Mouse (Mus musculus) intestine, embryonic 16.5 days (tissue): ENCODE measurements around the gene Myh10. TPM values are rescaled to one million over a fixed set of nuclear protein-coding genes. Genes with fewer than 3 reads are reported as not detected.
"Not testable (repeated sequence)": the region's sequence is repeated elsewhere in the genome, so short reads cannot be mapped to it uniquely, and the experiment has no call there.

Source experiments
- ATAC-seq: fragments of 200-750 bp; cut with Nextera tagmentation; 2 replicates; pipeline ENCODE4 v1.8.0; 2017; ENCODE audit warnings: moderate TSS enrichment, moderate library complexity
- H3K27ac ChIP-seq: fragments of 300-500 bp; sonication (generic); 2 replicates; pipeline ENCODE4 v1.5.1; 2014; ENCODE audit warnings: mild to moderate bottlenecking, low read length
- H3K27me3 ChIP-seq: fragments of 300-500 bp; sonication (generic); replicated peaks from 2 replicates; pipeline ENCODE4 v1.6.1; 2014; ENCODE audit warnings: low read length, control low read depth, mixed read lengths; ENCODE audit not compliant: control insufficient read depth, insufficient read depth
- H3K36me3 ChIP-seq: fragments of 300-500 bp; sonication (generic); 2 replicates; pipeline ENCODE4 v1.6.1; 2014; ENCODE audit warnings: low read length, control low read depth; ENCODE audit not compliant: control insufficient read depth, insufficient read depth
- H3K4me1 ChIP-seq: fragments of 300-500 bp; sonication (generic); 2 replicates; pipeline ENCODE4 v1.6.1; 2014; ENCODE audit warnings: low read length, control low read depth, mixed read lengths; ENCODE audit not compliant: control insufficient read depth, insufficient read depth
- H3K4me2 ChIP-seq: fragments of 300-500 bp; sonication (generic); 2 replicates; pipeline ENCODE4 v1.6.1; 2014; ENCODE audit warnings: low read depth, low read length, control low read depth
- H3K4me3 ChIP-seq: fragments of 300-500 bp; sonication (generic); 2 replicates; pipeline ENCODE4 v1.5.1; 2014; ENCODE audit warnings: mild to moderate bottlenecking, low read length
- H3K9ac ChIP-seq: fragments of 300-500 bp; sonication (generic); 2 replicates; pipeline ENCODE4 v1.6.1; 2014; ENCODE audit warnings: low read depth, low read length
- H3K9me3 ChIP-seq: fragments of 300-500 bp; sonication (generic); 2 replicates; pipeline ENCODE4 v1.6.1; 2016; ENCODE audit warnings: low read length, control low read depth; ENCODE audit not compliant: control insufficient read depth
- WGBS: fragments of 180-500 bp; shearing (Covaris S2); extraction: QIAGEN DNeasy Blood & Tissue Kit; methylation state at CpG from one replicate; pipeline ENCODE4 v1.1.7; 2014; 5-methylcytosine and 5-hydroxymethylcytosine counted together
- polyA plus RNA-seq: library from polyadenylated mRNA; unstranded; fragments of >200 nt; fragmentation: Nextera tagmentation; extraction: Ambion mirVana; gene quantifications from 2 replicates; pipeline ENCODE4 v1.2.1, GENCODE M21; 2015

Myh10 gene
- polyA plus RNA-seq, 1 experiment from 2014 or later: 49.5 TPM

DNA sequence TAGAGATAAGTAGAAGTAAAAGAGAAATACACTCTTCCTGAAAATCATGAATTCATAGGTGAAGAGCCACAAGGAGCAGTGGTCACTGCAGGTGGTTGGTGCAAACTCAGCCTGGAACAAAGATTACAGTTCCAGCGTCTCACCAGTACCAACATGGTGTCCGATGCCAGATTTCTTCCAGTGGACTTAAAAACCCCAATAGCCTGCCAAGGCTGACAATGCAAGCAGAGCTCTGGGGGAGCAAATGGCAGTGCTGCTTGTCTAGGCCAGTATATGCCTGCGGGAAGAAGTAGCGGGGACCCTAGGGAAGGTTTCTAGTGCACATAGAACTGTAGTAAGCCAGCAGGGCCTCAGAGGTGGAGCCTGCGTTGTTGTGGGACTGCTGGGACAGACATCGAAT, 40.7 kb downstream of the Myh10 start:
- no peaks in the 10 kb centered on the region for H3K4me1 ChIP-seq
- WGBS: 92% methylated on average over 6 of the region's 6 CpGs

DNA sequence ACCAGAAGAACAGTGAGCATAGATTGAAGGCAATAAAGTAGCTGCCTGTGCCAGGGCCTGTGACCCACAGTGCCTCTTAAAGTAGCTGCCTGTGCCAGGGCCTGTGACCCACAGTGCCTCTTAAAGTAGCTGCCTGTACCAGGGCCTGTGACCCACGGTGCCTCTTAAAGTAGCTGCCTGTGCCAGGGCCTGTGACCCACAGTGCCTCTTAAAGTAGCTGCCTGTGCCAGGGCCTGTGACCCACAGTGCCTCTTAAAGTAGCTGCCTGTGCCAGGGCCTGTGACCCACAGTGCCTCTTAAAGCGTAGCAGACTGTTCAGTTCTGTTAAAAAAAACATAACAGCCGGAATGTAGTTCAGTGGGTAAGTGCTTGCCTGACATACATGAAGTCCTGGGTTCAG, 42.0 kb downstream of the Myh10 start:
- WGBS: 85% methylated on average over 3 of the region's 3 CpGs
- H3K4me1 ChIP-seq, H3K36me3 ChIP-seq, ATAC-seq, H3K27ac ChIP-seq, H3K27me3 ChIP-seq, H3K9me3 ChIP-seq, H3K4me3 ChIP-seq, H3K4me2 ChIP-seq, H3K9ac ChIP-seq: not testable (repeated sequence)

More for the DNA sequence above, 40.7 kb downstream of the Myh10 start:
- no peak overlapping the region for H3K4me2 ChIP-seq
- H3K9me3 ChIP-seq: no peaks in the 10 kb centered on the region
- H3K9ac ChIP-seq: no peak overlapping the region
- no peak overlapping the region for H3K4me3 ChIP-seq
- ATAC-seq: no peak
- H3K27me3 ChIP-seq: no peaks in the 10 kb centered on the region
- no peak overlapping the region for H3K27ac ChIP-seq
- 0 out of 2 replicates have a peak, but pooled peaks cover 2% of the 10 kb centered on the region for H3K36me3 ChIP-seq

DNA sequence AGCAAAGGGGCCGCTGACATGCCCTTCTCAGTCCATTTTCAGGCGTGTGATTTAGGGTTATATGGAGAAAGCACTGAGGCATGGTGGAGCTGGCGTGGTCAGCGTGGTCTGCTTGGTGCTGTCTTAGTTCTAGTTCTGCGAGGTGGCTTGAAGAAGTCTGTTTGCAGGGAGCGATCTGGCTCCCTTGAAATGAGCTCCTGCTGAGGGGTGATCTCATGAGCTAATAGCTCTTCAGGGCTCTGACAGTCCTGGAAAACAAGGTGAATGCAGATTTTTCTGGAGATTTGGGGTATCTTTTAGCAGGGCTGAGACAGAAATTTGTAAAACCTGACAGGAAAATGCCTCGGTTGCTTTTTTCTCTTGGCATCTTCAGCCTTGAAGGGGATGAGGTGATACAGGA, 48.1 kb downstream of the Myh10 start:
- H3K36me3 ChIP-seq: 0 out of 2 replicates have a peak, but pooled peaks cover 2% of the 10 kb centered on the region
- no peak for ATAC-seq
- H3K9ac ChIP-seq: no peak overlapping the region
- H3K27ac ChIP-seq: no peak overlapping the region
- H3K4me3 ChIP-seq: no peak overlapping the region
- WGBS: 92% methylated on average over 7 of the region's 7 CpGs
- H3K27me3 ChIP-seq: no peaks in the 10 kb centered on the region
- no peak overlapping the region for H3K4me2 ChIP-seq
- H3K4me1 ChIP-seq: no peaks in the 10 kb centered on the region
- H3K9me3 ChIP-seq: no peaks in the 10 kb centered on the region

DNA sequence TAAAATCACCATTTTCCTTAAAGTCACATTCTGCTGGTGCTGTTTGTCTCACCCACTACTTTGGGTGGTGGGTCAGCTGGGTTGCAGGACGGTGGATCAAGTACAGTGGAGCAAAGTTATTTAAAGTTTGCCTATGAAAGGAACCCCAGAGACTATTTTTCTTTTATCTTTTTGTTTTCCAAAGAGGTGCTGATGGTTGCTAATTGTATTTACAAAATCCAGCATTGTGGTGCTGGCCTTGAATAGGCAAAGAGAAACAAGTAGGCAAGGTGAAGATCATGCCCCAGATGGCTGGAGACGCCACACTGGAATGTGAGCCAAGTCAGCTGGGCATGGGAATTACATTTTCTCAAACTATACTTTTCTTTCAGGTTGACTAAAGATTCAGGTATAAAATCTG, 51.3 kb downstream of the Myh10 start:
- no peak overlapping the region for H3K4me2 ChIP-seq
- H3K4me3 ChIP-seq: no peak overlapping the region
- 92% methylated on average over 2 of the region's 2 CpGs for WGBS
- H3K4me1 ChIP-seq: no peaks in the 10 kb centered on the region
- no peak for ATAC-seq
- no peak overlapping the region for H3K27ac ChIP-seq
- H3K36me3 ChIP-seq: no peaks in the 10 kb centered on the region
- no peak overlapping the region for H3K9ac ChIP-seq
- no peaks in the 10 kb centered on the region for H3K27me3 ChIP-seq
- no peaks in the 10 kb centered on the region for H3K9me3 ChIP-seq

DNA sequence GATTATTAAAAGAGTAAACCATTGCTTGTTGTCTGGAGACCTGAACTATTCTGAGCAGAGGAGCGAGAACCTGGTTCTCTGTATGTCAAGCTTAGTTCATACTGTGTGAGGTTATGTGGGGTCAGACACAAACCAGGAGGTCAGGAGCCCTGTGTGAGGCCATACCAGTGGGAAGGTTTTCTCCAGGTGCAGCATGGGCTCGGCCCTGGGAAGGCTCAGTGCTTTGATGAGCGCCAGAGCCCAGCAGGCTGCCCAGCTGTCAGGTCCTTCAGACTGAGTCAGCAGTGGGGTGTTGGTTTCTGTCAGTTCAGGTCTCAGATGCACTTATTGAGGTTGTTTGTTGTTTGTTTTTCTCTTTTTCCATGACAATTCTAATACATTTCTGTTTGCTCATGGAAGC, 52.8 kb downstream of the Myh10 start:
- Histone ChIP-seq H3K27me3 (no peaks in the 10 kb centered on the region), H3K4me2 (no peak overlapping the region), H3K4me3 (no peak overlapping the region), H3K27ac (no peak overlapping the region), H3K9ac (no peak overlapping the region), H3K36me3 (no peaks in the 10 kb centered on the region), H3K9me3 (no peaks in the 10 kb centered on the region), H3K4me1 (no peaks in the 10 kb centered on the region)
- ATAC-seq: no peak
- WGBS: 77% methylated on average over 3 of the region's 3 CpGs

DNA sequence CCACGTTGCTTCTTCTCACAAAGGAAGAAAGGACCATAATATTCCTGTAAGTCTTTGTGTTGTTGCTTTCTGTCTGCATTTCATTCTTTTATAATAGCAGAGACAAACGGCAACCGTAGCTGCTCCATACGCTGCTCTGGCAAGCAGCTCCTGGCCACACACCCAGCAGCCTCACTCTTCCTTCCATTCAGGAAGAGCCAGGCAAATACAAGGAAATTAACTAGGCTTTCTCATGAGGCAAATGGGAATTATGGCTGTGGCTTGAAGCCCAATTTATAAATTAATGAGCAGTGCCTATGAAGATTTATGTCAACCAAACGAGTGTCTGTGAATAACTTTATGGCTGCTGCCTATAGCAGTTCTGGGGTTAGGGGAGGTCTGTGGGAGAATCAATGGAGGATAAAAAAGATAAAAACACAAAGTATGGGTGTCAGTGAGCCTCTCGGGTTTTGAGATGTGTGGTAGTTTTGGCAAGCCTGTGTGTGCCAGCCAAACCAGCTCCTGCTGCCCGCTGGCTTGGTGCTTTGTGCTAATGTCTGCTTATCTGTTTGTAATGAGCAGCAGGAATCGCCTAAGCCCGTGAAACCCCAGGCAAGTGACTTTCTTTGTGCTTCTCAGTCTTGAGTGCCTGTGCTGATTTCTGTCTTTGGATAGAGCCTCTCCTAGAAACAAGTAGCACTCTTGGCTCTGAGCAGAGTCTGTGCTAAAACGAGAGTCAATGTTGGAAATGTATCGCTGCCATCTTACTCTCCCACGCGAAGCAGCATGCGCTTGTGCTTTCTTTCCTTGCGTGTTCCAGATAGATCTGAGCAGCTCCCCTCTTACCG, 54.2 kb downstream of the Myh10 start:
- no peaks in the 10 kb centered on the region for H3K4me1 ChIP-seq
- H3K4me2 ChIP-seq: no peak overlapping the region
- H3K27ac ChIP-seq: no peak overlapping the region
- H3K9ac ChIP-seq: no peak overlapping the region
- WGBS: 80% methylated on average over 16 of the region's 16 CpGs
- no peaks in the 10 kb centered on the region for H3K27me3 ChIP-seq
- no peaks in the 10 kb centered on the region for H3K36me3 ChIP-seq
- no peak for ATAC-seq
- no peak overlapping the region for H3K4me3 ChIP-seq
- H3K9me3 ChIP-seq: no peaks in the 10 kb centered on the region

DNA sequence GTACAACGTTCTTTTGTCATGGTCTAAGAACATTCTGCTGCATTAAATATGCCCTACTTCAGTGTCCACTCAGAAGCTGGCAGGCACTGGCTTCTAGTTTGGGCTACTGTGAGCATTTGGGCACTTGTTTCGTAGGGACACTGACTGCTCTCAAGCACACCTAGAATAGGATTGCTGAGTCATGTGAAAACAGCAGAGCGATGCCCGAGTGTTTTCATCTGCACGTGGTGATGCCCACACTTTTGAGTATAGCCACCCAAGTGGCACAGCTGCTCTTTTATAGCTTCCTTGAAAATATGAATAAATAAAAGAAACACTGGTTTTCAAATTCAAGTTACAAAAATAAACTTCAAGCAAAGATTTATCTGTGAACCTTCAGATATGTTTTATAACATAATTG, 56.8 kb downstream of the Myh10 start:
- no peaks in the 10 kb centered on the region for H3K4me1 ChIP-seq
- H3K27ac ChIP-seq: no peak overlapping the region
- H3K27me3 ChIP-seq: no peaks in the 10 kb centered on the region
- H3K36me3 ChIP-seq: no peaks in the 10 kb centered on the region
- ATAC-seq: no peak
- no peak overlapping the region for H3K4me2 ChIP-seq
- no peak overlapping the region for H3K4me3 ChIP-seq
- 84% methylated on average over 5 of the region's 5 CpGs for WGBS
- H3K9me3 ChIP-seq: no peaks in the 10 kb centered on the region
- no peak overlapping the region for H3K9ac ChIP-seq

DNA sequence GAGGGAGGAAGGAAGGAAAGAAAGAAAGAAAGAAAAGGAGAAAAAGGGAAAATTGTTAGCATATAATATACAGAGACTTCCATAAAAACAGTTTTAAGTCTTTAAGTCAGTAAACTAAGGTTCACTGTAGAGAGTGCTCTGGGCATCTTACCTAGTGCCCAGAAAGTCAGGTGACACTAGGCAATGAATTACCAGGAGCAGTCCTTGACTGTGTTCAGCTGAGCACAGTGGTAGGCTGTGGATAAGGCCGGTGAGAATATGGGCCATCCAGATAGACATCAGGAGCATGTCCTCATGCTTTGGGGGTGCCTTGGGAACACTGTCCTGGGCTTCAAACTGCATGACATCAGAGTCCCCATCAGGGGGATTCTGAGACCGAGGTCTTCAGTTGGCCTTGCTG, 58.8 kb downstream of the Myh10 start:
- no peaks in the 10 kb centered on the region for H3K4me1 ChIP-seq
- no peak for ATAC-seq
- H3K4me2 ChIP-seq: no peak overlapping the region
- WGBS: 81% methylated on average over 2 of the region's 2 CpGs
- H3K4me3 ChIP-seq: no peak overlapping the region
- no peak overlapping the region for H3K27ac ChIP-seq
- H3K27me3 ChIP-seq: no peaks in the 10 kb centered on the region
- no peaks in the 10 kb centered on the region for H3K9me3 ChIP-seq
- H3K9ac ChIP-seq: no peak overlapping the region
- no peaks in the 10 kb centered on the region for H3K36me3 ChIP-seq

DNA sequence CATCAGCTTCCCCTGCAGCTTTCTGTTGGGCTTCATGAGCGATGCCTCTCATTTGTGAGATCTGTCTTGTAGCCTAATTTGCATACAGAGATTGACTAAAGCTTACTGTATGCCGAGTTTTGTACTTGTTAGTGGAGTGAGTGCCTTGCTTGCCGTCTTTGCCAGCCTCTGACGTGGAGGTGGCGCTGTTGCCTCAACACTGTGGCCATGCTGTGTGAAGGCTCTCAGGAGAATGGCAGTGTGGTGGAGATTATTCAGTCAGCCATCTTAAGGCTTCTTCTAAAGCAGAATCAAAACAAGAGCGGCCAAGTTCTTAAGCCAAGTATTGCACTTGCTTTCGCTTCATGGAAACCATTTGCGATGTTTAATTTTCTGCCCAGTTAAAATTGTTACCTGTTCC, 59.6 kb downstream of the Myh10 start:
- WGBS: 84% methylated on average over 8 of the region's 8 CpGs
- no peak for ATAC-seq
- H3K9me3 ChIP-seq: no peaks in the 10 kb centered on the region
- no peak overlapping the region for H3K9ac ChIP-seq
- no peak overlapping the region for H3K27ac ChIP-seq
- H3K4me2 ChIP-seq: no peak overlapping the region
- no peaks in the 10 kb centered on the region for H3K4me1 ChIP-seq
- no peaks in the 10 kb centered on the region for H3K36me3 ChIP-seq
- H3K4me3 ChIP-seq: no peak overlapping the region
- H3K27me3 ChIP-seq: no peaks in the 10 kb centered on the region

DNA sequence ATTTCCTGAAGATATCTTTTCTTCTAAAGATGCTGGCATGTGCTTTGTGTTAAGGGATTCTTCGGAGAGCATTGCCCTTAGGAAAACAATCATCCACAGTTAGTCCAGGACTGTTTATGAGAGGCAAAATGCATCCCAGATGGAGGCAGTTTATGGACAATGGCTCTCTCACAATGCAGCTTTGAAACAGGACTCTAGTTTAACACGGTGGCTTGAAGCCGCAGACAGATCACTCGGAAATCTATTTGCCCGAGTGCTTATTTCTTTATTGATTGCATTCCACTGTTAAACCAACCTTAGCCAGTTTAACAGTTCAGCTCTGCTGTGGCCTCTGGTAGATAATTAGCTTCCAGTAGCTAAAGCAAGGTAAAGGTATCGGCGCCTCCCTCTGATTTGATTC, 62.9 kb downstream of the Myh10 start:
- no peaks in the 10 kb centered on the region for H3K9me3 ChIP-seq
- 59% methylated on average over 7 of the region's 7 CpGs for WGBS
- no peak overlapping the region for H3K9ac ChIP-seq
- no peaks in the 10 kb centered on the region for H3K4me1 ChIP-seq
- no peak overlapping the region for H3K27ac ChIP-seq
- no peak for ATAC-seq
- H3K36me3 ChIP-seq: no peaks in the 10 kb centered on the region
- no peak overlapping the region for H3K4me2 ChIP-seq
- no peak overlapping the region for H3K4me3 ChIP-seq
- H3K27me3 ChIP-seq: no peaks in the 10 kb centered on the region
